Mouse (Mus musculus): ENCODE measurements around the gene Mc1r. TPM values are rescaled to one million over a fixed set of nuclear protein-coding genes. Genes with fewer than 3 reads are reported as not detected.
A peak's percentile ranks its signal among the peaks of the same experiment; 100 is the strongest.
"Not testable (repeated sequence)": the region's sequence is repeated elsewhere in the genome, so short reads cannot be mapped to it uniquely, and the experiment has no call there.

Gene Mc1r
- polyA plus RNA-seq, 1 experiment from 2014 or later, result 0.47 TPM

- peaks cover 23% of the 10 kb centered on the region for H3K4me1 ChIP-seq
- WGBS, result 3% methylated on average over 12 of the region's 12 CpGs
- H3K9me3 ChIP-seq (replicated peaks), result no peaks in the 10 kb centered on the region
- no peak overlapping the region for H3K27ac ChIP-seq (replicated peaks)
- H3K4me2 ChIP-seq (replicated peaks), result no peak overlapping the region
- H3K9ac ChIP-seq, result no peak overlapping the region
- H3K36me3 ChIP-seq, result no peaks in the 10 kb centered on the region
- ATAC-seq (ENCODE audit: insufficient number of reproducible peaks, low FRiP score, low TSS enrichment, low read depth), result peak; percentile 60
- H3K4me3 ChIP-seq (replicated peaks), result peak overlapping the region; percentile 42
- peaks cover 50% of the 10 kb centered on the region for H3K27me3 ChIP-seq
Measured at GRCm38 (mm10) chr8:123412560-123413170, 5.8 kb downstream of the Mc1r start.

- Histone ChIP-seq H3K4me1 (peaks cover 23% of the 10 kb centered on the region), H3K9me3 (replicated peaks) (no peaks in the 10 kb centered on the region), H3K9ac (no peak overlapping the region), H3K27ac (replicated peaks) (no peak overlapping the region), H3K27me3 (peaks cover 39% of the 10 kb centered on the region), H3K4me2 (replicated peaks) (0 out of 2 replicates have a peak overlapping the region, but pooled peaks have one; percentile 2), H3K4me3 (replicated peaks) (no peak overlapping the region), H3K36me3 (no peaks in the 10 kb centered on the region)
- 9% methylated on average over 9 of the region's 9 CpGs for WGBS
- ATAC-seq (ENCODE audit: insufficient number of reproducible peaks, low FRiP score, low TSS enrichment, low read depth), result no peak
Measured at GRCm38 (mm10) chr8:123414255-123414654, 7.3 kb downstream of the Mc1r start.

DNA sequence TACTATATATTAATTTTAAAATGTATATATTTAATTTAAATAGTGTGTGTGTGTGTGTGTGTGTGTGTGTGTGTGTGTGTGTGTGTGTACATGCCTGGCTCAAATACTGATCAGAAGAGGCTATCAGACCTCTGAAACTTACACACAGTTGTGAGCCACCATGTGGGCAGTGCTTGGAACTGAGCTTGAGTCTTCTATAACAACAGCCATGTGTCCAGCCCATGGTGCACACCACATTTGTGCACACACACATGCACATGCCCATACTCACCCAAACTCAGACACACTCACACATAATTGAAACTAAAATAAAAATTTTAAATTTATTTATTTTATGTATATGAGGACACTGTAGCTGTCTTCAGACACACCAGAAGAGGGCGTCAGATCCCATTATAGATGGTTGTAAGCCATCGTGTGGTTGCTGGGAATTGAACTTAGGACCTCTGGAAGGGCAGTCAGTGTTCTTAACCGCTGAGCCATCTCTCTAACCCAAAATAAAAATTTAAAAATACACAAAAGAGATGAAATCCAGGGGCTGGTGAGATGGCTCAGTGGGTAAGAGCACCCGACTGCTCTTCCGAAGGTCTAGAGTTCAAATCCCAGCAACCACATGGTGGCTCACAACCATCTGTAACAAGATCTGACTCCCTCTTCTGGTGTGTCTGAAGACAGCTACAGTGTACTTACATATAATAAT, 8.2 kb downstream of the Mc1r start:
- 80% methylated on average over 5 of the region's 5 CpGs for WGBS

DNA sequence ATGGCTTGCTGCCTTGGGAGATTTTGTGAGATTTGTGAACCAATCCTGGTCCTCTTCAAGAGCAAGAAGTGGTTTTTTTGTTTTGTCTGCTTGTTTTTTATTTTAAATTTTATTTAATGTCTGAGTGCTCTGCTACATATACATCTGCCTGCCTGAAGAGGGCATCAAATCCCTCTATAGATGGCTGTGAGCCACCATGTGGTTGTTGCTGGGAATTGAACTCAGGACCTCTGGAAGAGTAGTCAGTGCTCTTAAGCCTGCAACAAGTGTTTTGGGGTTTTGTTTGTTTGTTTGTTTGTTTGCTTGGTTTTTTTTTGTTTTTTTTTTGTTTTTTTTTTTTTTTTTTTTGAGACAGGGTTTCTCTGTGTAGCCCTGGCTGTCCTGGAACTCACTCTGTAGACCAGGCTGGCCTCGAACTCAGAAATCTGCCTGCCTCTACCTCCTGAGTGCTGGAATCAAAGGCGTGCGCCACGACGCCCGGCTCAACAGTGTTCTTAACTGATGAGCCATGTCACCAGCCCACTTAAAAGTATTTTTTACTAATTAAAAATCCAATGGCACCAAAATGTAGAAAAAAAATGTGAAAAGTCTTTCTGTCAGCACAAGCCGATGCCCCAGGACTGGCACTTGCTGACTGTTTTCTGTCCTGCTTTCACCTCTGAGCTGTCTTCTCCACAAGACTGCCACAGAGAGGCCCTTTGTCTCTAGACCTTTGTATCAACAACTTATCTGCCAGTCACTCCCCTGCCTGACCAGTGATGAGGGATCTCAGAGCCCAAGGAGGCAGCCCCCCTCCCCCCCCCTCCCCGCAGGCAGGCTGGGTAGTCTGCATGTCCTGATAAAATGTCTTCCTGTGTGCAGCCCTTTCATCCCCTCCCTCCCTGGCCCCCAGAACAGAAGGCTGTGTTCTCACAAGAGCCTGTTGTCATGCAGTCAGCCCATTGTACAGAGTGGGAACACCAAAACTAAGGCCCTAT, 9.3 kb downstream of the Mc1r start:
- Histone ChIP-seq H3K4me1 (peaks cover 13% of the 10 kb centered on the region), H3K9ac (no peak overlapping the region), H3K27ac (replicated peaks) (no peak overlapping the region), H3K9me3 (replicated peaks) (no peaks in the 10 kb centered on the region), H3K4me3 (replicated peaks) (no peak overlapping the region), H3K4me2 (replicated peaks) (no peak overlapping the region), H3K27me3 (peaks cover 19% of the 10 kb centered on the region), H3K36me3 (no peaks in the 10 kb centered on the region)
- ATAC-seq (ENCODE audit: insufficient number of reproducible peaks, low FRiP score, low TSS enrichment, low read depth), result no peak
- WGBS, result 70% methylated on average over 8 of the region's 8 CpGs

More for the DNA sequence above, 8.2 kb downstream of the Mc1r start:
- not testable (repeated sequence) for H3K4me3 ChIP-seq (replicated peaks); H3K36me3 ChIP-seq; H3K27ac ChIP-seq (replicated peaks); ATAC-seq (ENCODE audit: insufficient number of reproducible peaks, low FRiP score, low TSS enrichment, low read depth); H3K9ac ChIP-seq; H3K4me2 ChIP-seq (replicated peaks); H3K9me3 ChIP-seq (replicated peaks)
- Histone ChIP-seq H3K27me3 (peaks cover 30% of the 10 kb centered on the region), H3K4me1 (peaks cover 21% of the 10 kb centered on the region)

- peaks cover 11% of the 10 kb centered on the region for H3K27me3 ChIP-seq
- H3K36me3 ChIP-seq, result no peaks in the 10 kb centered on the region
- H3K4me1 ChIP-seq, result peaks cover 5% of the 10 kb centered on the region
- H3K4me2 ChIP-seq (replicated peaks), result no peak overlapping the region
- ATAC-seq (ENCODE audit: insufficient number of reproducible peaks, low FRiP score, low TSS enrichment, low read depth), result no peak
- no peak overlapping the region for H3K9ac ChIP-seq
- no peak overlapping the region for H3K27ac ChIP-seq (replicated peaks)
- 71% methylated on average over 8 of the region's 8 CpGs for WGBS
- no peak overlapping the region for H3K4me3 ChIP-seq (replicated peaks)
- H3K9me3 ChIP-seq (replicated peaks), result no peaks in the 10 kb centered on the region
Measured at GRCm38 (mm10) chr8:123416944-123417555, 10.1 kb downstream of the Mc1r start.

DNA sequence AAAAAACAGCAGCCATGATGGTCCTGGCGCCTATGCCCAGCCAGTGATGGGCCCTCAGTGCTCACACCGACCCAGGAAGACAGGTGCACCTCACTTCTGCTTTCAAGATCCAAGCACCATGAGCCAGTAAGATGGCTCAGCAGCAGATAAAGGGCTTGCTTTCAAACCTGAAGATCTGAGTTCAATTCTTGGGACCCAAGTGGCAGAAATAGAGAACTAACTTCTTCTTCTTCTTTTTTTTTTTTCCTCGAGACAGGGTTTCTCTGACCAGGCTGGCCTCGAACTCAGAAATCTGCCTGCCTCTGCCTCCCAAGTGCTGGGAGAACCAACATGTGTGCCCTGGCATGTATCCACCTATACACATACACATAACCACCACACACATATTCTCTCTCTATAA, 12.8 kb downstream of the Mc1r start:
- Histone ChIP-seq H3K4me1 (no peaks in the 10 kb centered on the region), H3K27me3 (no peaks in the 10 kb centered on the region), H3K4me2 (replicated peaks) (no peak overlapping the region), H3K36me3 (no peaks in the 10 kb centered on the region), H3K9ac (no peak overlapping the region), H3K4me3 (replicated peaks) (no peak overlapping the region), H3K9me3 (replicated peaks) (no peaks in the 10 kb centered on the region), H3K27ac (replicated peaks) (no peak overlapping the region)
- ATAC-seq (ENCODE audit: insufficient number of reproducible peaks, low FRiP score, low TSS enrichment, low read depth), result no peak
- WGBS, result 82% methylated on average over 4 of the region's 4 CpGs

DNA sequence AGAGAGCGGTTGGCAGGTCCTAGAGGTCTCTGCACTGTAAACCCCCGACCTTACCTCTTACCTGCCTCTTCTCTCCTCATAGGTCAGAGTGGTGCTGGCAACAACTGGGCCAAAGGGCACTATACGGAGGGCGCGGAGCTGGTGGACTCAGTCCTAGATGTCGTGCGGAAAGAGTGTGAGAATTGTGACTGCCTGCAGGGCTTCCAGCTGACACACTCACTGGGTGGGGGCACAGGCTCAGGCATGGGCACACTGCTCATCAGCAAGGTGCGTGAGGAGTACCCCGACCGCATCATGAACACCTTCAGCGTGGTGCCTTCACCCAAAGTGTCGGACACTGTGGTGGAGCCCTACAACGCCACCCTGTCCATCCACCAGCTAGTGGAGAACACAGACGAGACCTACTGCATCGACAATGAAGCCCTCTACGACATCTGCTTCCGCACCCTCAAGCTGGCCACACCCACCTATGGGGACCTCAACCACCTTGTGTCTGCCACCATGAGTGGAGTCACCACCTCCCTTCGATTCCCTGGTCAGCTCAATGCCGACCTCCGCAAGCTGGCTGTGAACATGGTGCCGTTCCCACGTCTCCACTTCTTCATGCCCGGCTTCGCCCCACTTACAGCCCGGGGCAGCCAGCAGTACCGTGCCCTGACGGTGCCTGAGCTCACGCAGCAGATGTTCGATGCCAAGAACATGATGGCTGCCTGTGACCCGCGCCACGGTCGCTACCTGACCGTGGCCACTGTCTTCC, 13.8 kb downstream of the Mc1r start:
- Histone ChIP-seq H3K9ac (no peak overlapping the region), H3K4me1 (no peaks in the 10 kb centered on the region), H3K4me2 (replicated peaks) (no peak overlapping the region), H3K36me3 (no peaks in the 10 kb centered on the region), H3K27ac (replicated peaks) (no peak overlapping the region), H3K9me3 (replicated peaks) (no peaks in the 10 kb centered on the region), H3K27me3 (no peaks in the 10 kb centered on the region), H3K4me3 (replicated peaks) (no peak overlapping the region)
- WGBS, result 93% methylated on average over 34 of the region's 34 CpGs
- ATAC-seq (ENCODE audit: insufficient number of reproducible peaks, low FRiP score, low TSS enrichment, low read depth), result no peak

GRCm38 (mm10) chr8:123421325-123421724, 14.4 kb downstream of the Mc1r start:
- 85% methylated on average over 19 of the region's 19 CpGs for WGBS

DNA sequence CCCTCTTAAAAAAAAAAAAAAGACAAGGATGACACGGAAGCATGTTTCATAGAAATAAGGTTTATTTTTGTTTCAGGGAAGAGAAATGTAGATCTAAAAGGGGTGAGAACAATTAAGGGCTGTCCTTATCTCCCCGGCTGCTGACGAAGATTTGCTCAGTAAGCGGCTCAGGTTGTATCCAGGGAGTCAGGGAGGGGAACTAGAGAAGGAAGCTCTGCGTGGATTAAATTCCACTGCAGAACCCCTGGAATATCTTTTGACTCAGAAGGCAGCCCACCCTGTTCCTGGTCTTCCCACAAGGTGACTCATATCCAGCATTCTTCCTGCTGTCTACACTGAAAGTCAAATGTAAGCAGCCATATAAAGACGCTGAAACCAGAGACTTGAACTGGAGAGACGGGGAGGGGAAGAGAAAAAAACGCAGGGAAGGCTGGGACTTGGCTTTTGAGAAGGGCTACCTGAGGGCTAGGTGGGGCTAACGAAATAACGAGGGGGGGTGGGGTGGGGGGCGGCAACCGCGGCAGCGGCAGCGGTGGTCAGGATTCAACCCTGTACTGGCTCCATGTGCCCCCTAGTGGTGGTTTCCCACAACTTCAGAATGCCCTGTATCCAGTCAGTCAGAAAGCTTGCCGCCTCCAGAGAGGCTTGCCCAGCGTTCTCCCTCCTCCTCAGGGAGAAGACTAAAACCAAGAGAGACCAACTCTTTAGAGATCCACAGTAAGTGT, 15.3 kb downstream of the Mc1r start:
- H3K9me3 ChIP-seq (replicated peaks), result peaks cover 4% of the 10 kb centered on the region; the same call in 1 of the 2 replicates
- 16% methylated on average over 17 of the region's 17 CpGs for whole genome bisulfite sequencing
- no peak overlapping the region for H3K9ac ChIP-seq

More at GRCm38 (mm10) chr8:123421325-123421724, 14.4 kb downstream of the Mc1r start:
- ATAC-seq (ENCODE audit: insufficient number of reproducible peaks, low FRiP score, low TSS enrichment, low read depth), result no peak
- Histone ChIP-seq H3K9me3 (replicated peaks) (no peaks in the 10 kb centered on the region), H3K4me3 (replicated peaks) (no peak overlapping the region), H3K27me3 (no peaks in the 10 kb centered on the region), H3K27ac (replicated peaks) (no peak overlapping the region), H3K4me2 (replicated peaks) (no peak overlapping the region), H3K4me1 (no peaks in the 10 kb centered on the region), H3K36me3 (no peaks in the 10 kb centered on the region), H3K9ac (no peak overlapping the region)

GRCm38 (mm10) chr8:123422781-123423159, 15.9 kb downstream of the Mc1r start:
- Histone ChIP-seq H3K4me2 (replicated peaks) (no peak overlapping the region), H3K27ac (replicated peaks) (no peak overlapping the region), H3K9me3 (replicated peaks) (peaks cover 9% of the 10 kb centered on the region), H3K4me1 (no peaks in the 10 kb centered on the region), H3K36me3 (no peaks in the 10 kb centered on the region), H3K27me3 (no peaks in the 10 kb centered on the region), H3K9ac (no peak overlapping the region), H3K4me3 (replicated peaks) (no peak overlapping the region)
- ATAC-seq (ENCODE audit: insufficient number of reproducible peaks, low FRiP score, low TSS enrichment, low read depth), result no peak
- 33% methylated on average over 3 of the region's 3 CpGs for WGBS

More for the DNA sequence above, 15.3 kb downstream of the Mc1r start:
- Histone ChIP-seq H3K36me3 (no peaks in the 10 kb centered on the region), H3K27ac (replicated peaks) (no peak overlapping the region), H3K4me3 (replicated peaks) (peak overlapping the region; percentile 22), H3K4me2 (replicated peaks) (peak overlapping the region; percentile 45), H3K4me1 (no peaks in the 10 kb centered on the region), H3K27me3 (no peaks in the 10 kb centered on the region)
- ATAC-seq (ENCODE audit: insufficient number of reproducible peaks, low FRiP score, low TSS enrichment, low read depth), result peak; percentile 61; the same call in 1 of the 2 replicates
